Mouse (Mus musculus): ENCODE results near the gene Bmp6.

Gene Bmp6

GRCm38 (mm10) chr13:38353420-38354255, 8.7 kb downstream of the Bmp6 start:
- DNase-seq (ENCODE audit: low spot score), result no peak

GRCm38 (mm10) chr13:38354284-38354683, 9.4 kb downstream of the Bmp6 start:
- no peak for DNase-seq (ENCODE audit: low spot score)

GRCm38 (mm10) chr13:38359045-38359444, 14.1 kb downstream of the Bmp6 start:
- no peak for DNase-seq (ENCODE audit: low spot score)

- no peak for DNase-seq (ENCODE audit: low spot score)
These were observed 17.8 kb downstream of the Bmp6 start for GRCm38 (mm10) chr13:38362751-38363150.

- DNase-seq (ENCODE audit: low spot score), result no peak
These were observed 19.0 kb downstream of the Bmp6 start for GRCm38 (mm10) chr13:38363869-38364268.

GRCm38 (mm10) chr13:38369624-38370023, 24.7 kb downstream of the Bmp6 start:
- no peak for DNase-seq (ENCODE audit: low spot score)

- DNase-seq (ENCODE audit: low spot score), result no peak
These were observed 31.2 kb downstream of the Bmp6 start for GRCm38 (mm10) chr13:38376071-38376470.

GRCm38 (mm10) chr13:38377355-38377754, 32.4 kb downstream of the Bmp6 start:
- DNase-seq (ENCODE audit: low spot score), result no peak

- DNase-seq (ENCODE audit: low spot score), result no peak
These were observed 34.9 kb downstream of the Bmp6 start for GRCm38 (mm10) chr13:38379806-38380205.

GRCm38 (mm10) chr13:38386035-38386559, 41.2 kb downstream of the Bmp6 start:
- DNase-seq (ENCODE audit: low spot score), result no peak

GRCm38 (mm10) chr13:38387453-38388040, 42.6 kb downstream of the Bmp6 start:
- no peak for DNase-seq (ENCODE audit: low spot score)

GRCm38 (mm10) chr13:38393444-38393843, 48.5 kb downstream of the Bmp6 start:
- DNase-seq (ENCODE audit: low spot score), result no peak

GRCm38 (mm10) chr13:38395026-38395425, 50.1 kb downstream of the Bmp6 start:
- no peak for DNase-seq (ENCODE audit: low spot score)

GRCm38 (mm10) chr13:38397007-38397545, 52.2 kb downstream of the Bmp6 start:
- DNase-seq (ENCODE audit: low spot score), result no peak

- DNase-seq (ENCODE audit: low spot score), result no peak
These were observed 53.8 kb downstream of the Bmp6 start for GRCm38 (mm10) chr13:38398658-38399057.

GRCm38 (mm10) chr13:38400662-38401061, 55.8 kb downstream of the Bmp6 start:
- no peak for DNase-seq (ENCODE audit: low spot score)

GRCm38 (mm10) chr13:38407611-38408315, 62.9 kb downstream of the Bmp6 start:
- DNase-seq (ENCODE audit: low spot score), result no peak

- DNase-seq (ENCODE audit: low spot score), result no peak
These were observed 63.7 kb downstream of the Bmp6 start for GRCm38 (mm10) chr13:38408636-38409035.

GRCm38 (mm10) chr13:38410322-38410865, 65.5 kb downstream of the Bmp6 start:
- peak; percentile 71 for DNase-seq (ENCODE audit: low spot score)

- no peak for DNase-seq (ENCODE audit: low spot score)
These were observed 74.9 kb downstream of the Bmp6 start for GRCm38 (mm10) chr13:38419781-38420180.

GRCm38 (mm10) chr13:38422491-38422890, 77.6 kb downstream of the Bmp6 start:
- DNase-seq (ENCODE audit: low spot score), result no peak

- no peak for DNase-seq (ENCODE audit: low spot score)
These were observed 80.4 kb downstream of the Bmp6 start for GRCm38 (mm10) chr13:38425294-38425693.

Measured in layer of hippocampus, adult 9-10 months (tissue).